Mouse (Mus musculus): ENCODE measurements around the gene Cd63.
A peak's percentile ranks its signal among the peaks of the same experiment; 100 is the strongest.

Gene Cd63

DNA sequence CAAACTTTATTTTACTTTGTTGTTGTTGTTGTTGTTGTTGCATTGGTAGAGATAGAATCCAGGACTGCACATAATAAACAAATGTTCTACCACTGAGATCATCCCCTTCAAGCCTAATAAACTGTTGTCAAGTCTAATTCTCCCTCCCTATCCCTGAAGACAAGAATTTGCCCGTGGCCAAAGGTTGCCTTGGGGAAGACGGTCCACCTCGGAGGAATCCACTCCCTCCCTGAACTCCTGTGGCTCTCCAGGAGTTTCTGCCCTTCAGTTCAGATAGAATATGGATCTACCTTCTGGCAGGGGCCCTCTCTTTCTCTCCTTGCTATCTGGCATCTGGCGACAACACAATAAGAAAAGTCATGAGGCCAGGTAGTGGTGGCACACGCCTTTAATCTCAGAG is 4.0 kb downstream of the Cd63 start:
- no peak for DNase-seq (ENCODE audit: low spot score in 2 of 2)

DNA sequence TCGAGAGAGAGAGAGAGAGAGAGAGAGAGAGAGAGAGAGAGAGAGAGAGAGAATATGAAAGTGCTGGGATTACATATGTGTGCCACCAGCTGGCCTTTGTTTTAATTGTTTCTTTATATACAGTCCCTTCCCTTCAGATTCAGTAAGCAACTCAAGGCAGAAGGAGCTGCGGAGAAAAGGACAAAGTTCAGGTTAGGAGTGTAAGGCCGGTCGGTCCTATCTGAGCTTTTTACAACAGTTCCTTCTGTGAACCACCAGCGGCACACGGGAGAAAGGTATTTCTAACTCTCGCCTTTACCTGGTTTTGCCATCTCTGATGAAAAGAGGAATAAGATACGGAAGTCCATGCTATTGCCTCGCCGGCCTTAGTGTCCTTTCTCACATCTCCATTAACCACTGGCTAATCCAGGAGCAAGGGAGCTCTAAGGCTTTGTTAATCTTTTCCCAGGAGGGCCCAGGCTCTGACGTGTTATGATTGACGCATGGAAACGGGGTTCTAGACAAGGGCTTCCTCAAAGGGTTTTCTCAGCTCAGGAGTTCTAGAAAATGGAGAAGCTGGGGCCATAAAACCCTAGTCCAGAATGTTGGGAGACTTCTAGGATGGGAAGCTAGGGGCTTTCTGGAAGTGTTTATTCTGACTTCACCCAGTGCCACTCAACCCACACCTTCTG is 8.1 kb downstream of the Cd63 start:
- no peak for DNase-seq (ENCODE audit: low spot score in 2 of 2)

DNA sequence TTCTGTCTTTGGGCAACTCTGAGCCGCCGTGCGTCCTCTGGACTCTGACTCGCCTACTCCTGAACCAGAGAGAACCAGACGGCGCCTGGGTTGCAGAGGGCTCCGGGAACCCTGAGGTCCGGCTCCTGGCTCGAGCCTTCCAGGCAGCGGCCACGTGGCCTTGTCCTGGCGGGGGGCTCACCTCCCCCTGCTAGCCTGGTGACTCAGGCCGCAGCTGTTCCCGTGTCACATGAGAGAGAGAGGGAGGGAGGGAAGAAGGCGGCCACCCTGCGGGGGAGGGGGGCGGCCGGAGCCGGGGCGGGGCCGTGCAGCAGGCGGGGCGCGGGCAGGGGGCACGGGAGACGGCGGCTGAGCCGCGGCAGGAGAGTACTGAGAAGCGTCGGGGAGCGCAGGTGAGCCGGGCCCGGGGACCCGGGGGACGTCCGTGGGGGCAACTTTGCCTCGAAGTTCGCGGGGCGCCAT is 8.8 kb downstream of the Cd63 start:
- no peak for DNase-seq (ENCODE audit: low spot score in 2 of 2)

- DNase-seq (ENCODE audit: low spot score in 2 of 2): no peak
These were observed 9.5 kb downstream of the Cd63 start for GRCm38 (mm10) chr10:128910066-128910841.

GRCm38 (mm10) chr10:128911430-128911829 is 10.6 kb downstream of the Cd63 start:
- DNase-seq (ENCODE audit: low spot score in 2 of 2): no peak

- no peak for DNase-seq (ENCODE audit: low spot score in 2 of 2)
These were observed 11.5 kb downstream of the Cd63 start for GRCm38 (mm10) chr10:128912268-128912667.

- no peak for DNase-seq (ENCODE audit: low spot score in 2 of 2)
These were observed 12.0 kb downstream of the Cd63 start for GRCm38 (mm10) chr10:128912791-128913190.

GRCm38 (mm10) chr10:128913219-128913618 is 12.4 kb downstream of the Cd63 start:
- peak; percentile 69 to 86 for DNase-seq (ENCODE audit: low spot score in 2 of 2)

DNA sequence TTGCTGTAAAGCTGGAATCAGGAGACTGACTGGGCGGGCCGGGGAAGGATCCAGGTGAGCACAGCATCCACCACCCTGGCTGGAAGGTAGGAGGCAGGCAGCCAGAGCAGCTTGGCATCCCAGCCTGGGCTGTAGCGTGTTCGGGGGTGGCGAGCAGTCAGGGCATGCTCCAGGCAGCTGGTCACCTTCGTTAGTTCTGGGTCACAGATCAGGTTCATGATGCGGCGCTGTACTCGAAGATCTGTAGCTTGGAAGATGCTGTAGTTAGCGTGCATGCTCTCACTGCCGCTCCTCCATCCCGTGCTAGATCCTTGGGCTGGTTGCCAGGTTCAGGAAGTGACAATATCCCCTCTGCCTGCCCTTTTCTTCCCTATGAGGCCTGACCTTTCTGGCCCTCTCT is 12.9 kb downstream of the Cd63 start:
- DNase-seq (ENCODE audit: low spot score in 2 of 2): no peak

- DNase-seq (ENCODE audit: low spot score in 2 of 2): no peak
These were observed 14.8 kb downstream of the Cd63 start for GRCm38 (mm10) chr10:128915550-128915949.

DNA sequence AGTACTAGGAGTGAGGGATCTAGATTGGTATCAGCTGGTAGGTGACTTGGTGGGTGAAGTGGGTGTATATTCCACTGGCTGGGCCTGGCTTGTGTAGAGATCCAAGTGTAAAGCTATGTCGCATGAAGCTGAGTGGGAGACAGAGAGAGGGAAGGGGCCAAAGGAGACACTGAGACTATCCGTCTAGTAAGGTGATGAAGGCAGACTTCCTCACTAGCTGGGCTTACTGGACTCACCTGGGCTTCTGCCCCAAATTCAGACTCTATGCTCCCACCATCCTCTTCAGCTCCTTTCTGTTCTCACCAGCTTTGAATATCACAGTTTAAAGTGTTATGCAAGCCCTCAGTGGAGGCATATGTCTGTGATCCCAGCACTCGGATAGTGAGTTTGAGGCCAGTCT is 15.9 kb downstream of the Cd63 start:
- no peak for DNase-seq (ENCODE audit: low spot score in 2 of 2)

DNA sequence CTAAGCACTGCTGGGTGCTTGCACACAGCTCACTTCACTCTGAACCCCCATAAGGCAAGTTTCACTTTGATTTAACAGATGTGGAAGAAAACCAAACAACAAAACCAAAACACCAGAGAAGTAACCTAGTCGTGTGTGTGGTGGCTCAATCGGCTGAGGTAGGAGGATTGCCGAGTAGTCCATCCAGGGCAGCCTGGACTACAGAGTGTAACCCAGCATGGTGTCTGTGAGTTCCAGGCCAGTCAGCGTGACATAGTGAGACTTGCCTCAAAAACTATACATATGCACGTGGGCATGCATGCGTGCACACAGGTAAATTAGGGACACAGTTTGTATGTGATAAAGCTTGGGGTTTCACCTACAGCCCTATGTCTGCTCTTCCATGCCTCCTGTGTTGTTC is 16.6 kb downstream of the Cd63 start:
- DNase-seq (ENCODE audit: low spot score in 2 of 2): no peak

DNA sequence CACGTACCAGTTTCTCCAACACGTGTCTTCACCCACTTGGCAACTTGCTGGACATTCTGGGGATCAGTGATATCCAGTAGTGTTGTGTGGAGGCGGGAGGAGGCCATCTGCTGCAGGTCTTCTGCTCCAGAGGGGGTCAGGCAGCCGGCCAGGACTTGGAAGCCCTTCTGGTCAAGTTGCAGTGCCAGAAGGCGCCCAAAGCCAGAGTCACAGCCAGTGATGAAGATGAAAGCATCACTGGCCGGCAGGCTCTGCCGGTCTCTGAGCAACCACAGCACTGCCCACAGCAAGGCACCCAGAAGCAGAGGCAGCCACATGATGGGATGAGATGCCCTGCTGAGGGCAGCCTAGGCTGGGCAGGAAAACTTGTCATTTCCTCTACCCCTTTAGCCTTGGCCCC is 17.5 kb downstream of the Cd63 start:
- DNase-seq (ENCODE audit: low spot score in 2 of 2): no peak

- DNase-seq (ENCODE audit: low spot score in 2 of 2): no peak
These were observed 18.4 kb downstream of the Cd63 start for GRCm38 (mm10) chr10:128919203-128919631.

- DNase-seq (ENCODE audit: low spot score in 2 of 2): no peak
These were observed 19.2 kb downstream of the Cd63 start for GRCm38 (mm10) chr10:128919966-128920365.

DNA sequence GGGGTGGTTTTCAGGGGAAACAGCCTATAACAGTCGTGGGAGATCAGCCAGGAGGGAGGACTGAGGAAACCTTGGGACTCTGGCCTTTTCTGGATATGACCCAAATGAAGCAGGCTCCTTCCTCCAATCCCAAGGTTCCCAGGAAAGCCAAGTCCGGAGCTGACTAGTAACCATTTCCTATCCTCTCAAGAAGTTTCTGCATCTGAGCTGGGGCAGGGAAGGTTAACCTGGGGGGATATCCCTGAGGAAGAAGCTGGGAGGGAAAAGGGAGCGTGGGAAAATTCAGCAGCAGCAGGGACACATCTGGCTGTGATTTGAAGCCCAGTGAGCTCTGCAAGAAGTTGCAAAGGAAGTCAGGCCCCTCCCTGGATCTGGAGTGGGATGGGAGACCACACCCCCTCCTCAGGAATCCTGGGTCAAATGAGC is 20.0 kb downstream of the Cd63 start:
- DNase-seq (ENCODE audit: low spot score in 2 of 2): no peak

GRCm38 (mm10) chr10:128921251-128921650 is 20.5 kb downstream of the Cd63 start:
- no peak for DNase-seq (ENCODE audit: low spot score in 2 of 2)

GRCm38 (mm10) chr10:128921883-128922821 is 21.4 kb downstream of the Cd63 start:
- DNase-seq (ENCODE audit: low spot score in 2 of 2): no peak

GRCm38 (mm10) chr10:128922822-128923012 is 21.9 kb downstream of the Cd63 start, which contains the start of gene Rdh5:
Gene Rdh5 (minus strand): TSS chr10:128922888.
- no peak for DNase-seq (ENCODE audit: low spot score in 2 of 2)

DNA sequence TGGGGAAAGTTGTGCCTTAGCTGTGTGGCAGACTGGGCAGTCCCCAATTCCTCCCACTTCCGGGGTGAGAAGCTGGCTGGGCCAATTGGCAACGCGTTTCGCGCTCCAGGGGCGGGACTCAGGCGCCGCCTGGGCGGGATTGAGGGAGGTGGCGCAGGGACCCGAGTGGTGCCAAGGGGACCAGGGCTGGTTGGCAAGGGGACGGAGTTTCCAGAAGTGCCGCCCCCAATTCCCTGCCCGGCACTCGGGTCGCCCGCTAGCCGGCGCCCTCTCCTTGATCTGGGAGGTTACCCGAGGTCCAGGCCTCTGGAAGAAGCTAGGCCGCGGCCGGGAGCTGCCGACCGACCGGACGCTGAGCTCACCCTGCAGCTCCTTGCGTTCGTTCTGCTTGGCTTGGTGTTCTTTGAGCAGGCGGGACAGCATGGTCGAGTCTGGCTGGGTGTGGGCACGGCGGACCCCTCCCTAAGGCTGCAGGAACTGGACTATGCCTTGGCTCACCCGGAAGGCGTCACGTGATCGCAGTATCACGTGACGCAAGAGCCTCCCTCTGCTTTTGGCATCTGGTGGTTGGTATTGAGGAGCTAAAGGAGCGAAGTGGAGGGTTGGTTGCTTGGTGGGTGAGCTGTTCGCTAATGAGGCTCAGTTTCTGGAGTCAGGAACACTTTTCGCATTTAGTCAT is 22.4 kb downstream of the Cd63 start:
- peak; percentile 93 for DNase-seq (ENCODE audit: low spot score in 2 of 2)

- no peak for DNase-seq (ENCODE audit: low spot score in 2 of 2)
These were observed 23.1 kb downstream of the Cd63 start, which contains the start of gene Bloc1s1 for GRCm38 (mm10) chr10:128923935-128924334. Gene Bloc1s1 (minus strand): TSS chr10:128924035.

GRCm38 (mm10) chr10:128928356-128928755 is 27.6 kb downstream of the Cd63 start:
- DNase-seq (ENCODE audit: low spot score in 2 of 2): no peak
